Mouse (Mus musculus) lung, embryonic 14.5 days (tissue): ENCODE data around the gene Grb10. TPM values are rescaled to one million over a fixed set of nuclear protein-coding genes. Genes with fewer than 3 reads are reported as not detected.

ENCODE experiments used
- ATAC-seq: fragments of 200-750 bp; cut with Nextera tagmentation; 2 replicates; pipeline ENCODE4 v1.8.0; 2017; ENCODE audit warnings: mild to moderate bottlenecking, moderate TSS enrichment, moderate library complexity; ENCODE audit not compliant: insufficient read depth
- DNase-seq: peaks from one replicate; pipeline ENCODE4 v3.0.0-alpha.2; 2015
- H3K27ac ChIP-seq: fragments of 300-500 bp; sonication (generic); 2 replicates; pipeline ENCODE4 v1.5.1; 2014; ENCODE audit warnings: low read depth, mild to moderate bottlenecking, moderate library complexity
- H3K27me3 ChIP-seq: fragments of 300-500 bp; sonication (generic); 2 replicates; pipeline ENCODE4 v1.6.1; 2014; ENCODE audit warnings: low read length, control low read depth; ENCODE audit not compliant: insufficient read depth
- H3K36me3 ChIP-seq: fragments of 300-500 bp; sonication (generic); 2 replicates; pipeline ENCODE4 v1.6.1; 2014; ENCODE audit warnings: control low read depth; ENCODE audit not compliant: insufficient read depth
- H3K4me1 ChIP-seq: fragments of 300-500 bp; sonication (generic); 2 replicates; pipeline ENCODE4 v1.6.1; 2014; ENCODE audit warnings: antibody characterized with exemption, control low read depth; ENCODE audit not compliant: insufficient read depth
- H3K4me2 ChIP-seq: fragments of 300-500 bp; sonication (generic); 2 replicates; pipeline ENCODE4 v1.6.1; 2014; ENCODE audit warnings: mild to moderate bottlenecking
- H3K4me3 ChIP-seq: fragments of 300-500 bp; sonication (generic); 2 replicates; pipeline ENCODE4 v1.5.1; 2014; ENCODE audit warnings: low read depth, low read length
- H3K9ac ChIP-seq: fragments of 300-500 bp; sonication (generic); 2 replicates; pipeline ENCODE4 v1.6.1; 2014
- H3K9me3 ChIP-seq: fragments of 300-500 bp; sonication (generic); 2 replicates; pipeline ENCODE4 v1.6.1; 2016; ENCODE audit warnings: low read depth, low read length, control low read depth
- CTCF ChIP-seq: IDR thresholded peaks from 2 replicates; pipeline ENCODE4 v1.5.1; 2016; ENCODE audit warnings: antibody characterized with exemption, low read depth
- WGBS: fragments of 180-500 bp; shearing (Covaris S2); extraction: QIAGEN DNeasy Blood & Tissue Kit; methylation state at CpG from one replicate; pipeline ENCODE4 v1.1.7; 2014; 5-methylcytosine and 5-hydroxymethylcytosine counted together
- polyA plus RNA-seq: library from polyadenylated mRNA; unstranded; fragments of >200 nt; fragmentation: Nextera tagmentation; extraction: Ambion mirVana; gene quantifications from 2 replicates; pipeline ENCODE4 v1.2.1, GENCODE M21; 2014

Grb10 gene
- polyA plus RNA-seq, 1 experiment from 2014 or later = 313 TPM

DNA sequence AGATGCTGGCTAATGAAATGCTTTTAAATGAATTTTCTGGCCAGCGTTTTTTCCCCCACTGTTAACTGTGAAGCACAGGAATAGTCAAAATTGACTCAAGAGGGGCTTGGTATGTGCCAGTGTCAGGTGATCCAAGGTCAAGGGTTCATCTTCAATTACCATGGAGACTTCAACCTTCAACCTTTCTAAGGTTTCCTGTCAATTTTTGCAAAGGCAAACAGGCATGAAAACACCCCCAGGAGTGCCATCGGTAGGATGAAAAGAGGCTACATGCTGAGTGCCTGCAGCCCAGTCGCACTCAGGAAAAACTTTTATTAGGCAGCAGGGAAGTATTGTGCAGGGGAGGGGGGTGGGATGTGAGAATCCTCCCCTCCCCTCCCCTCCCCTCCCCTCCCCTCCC is 152.6 kb downstream of the Grb10 start:
- TF ChIP-seq CTCF = no peak
- H3K9me3 ChIP-seq = no peaks in the 10 kb centered on the region
- no peak overlapping the region for H3K4me3 ChIP-seq
- WGBS = 14% methylated on average over 3 of the region's 3 CpGs
- no peak overlapping the region for H3K4me2 ChIP-seq
- no peaks in the 10 kb centered on the region for H3K36me3 ChIP-seq
- no peaks in the 10 kb centered on the region for H3K27me3 ChIP-seq
- DNase-seq (no peak), ATAC-seq (no peak)
- peak overlapping the region; percentile 99 for H3K27ac ChIP-seq
- peaks cover 50% of the 10 kb centered on the region for H3K4me1 ChIP-seq
- H3K9ac ChIP-seq = no peak overlapping the region

DNA sequence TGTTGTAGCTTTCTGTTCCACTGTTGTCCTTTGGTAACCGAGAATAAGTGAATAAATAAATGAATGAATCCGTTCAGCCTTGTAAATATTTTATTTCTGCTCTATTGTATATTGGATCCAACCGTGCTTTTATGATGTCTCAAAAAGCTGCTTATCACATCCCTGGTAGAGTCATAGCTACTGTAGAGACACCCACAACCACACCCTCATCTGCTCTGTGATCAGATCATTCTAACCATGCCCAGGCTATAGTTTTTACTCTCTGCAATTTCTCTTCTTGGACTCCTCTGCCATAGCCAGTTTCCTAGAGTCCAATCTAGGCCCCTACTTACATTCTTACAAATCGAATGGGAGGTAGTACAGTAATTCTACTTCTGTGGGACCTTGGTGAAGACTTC is 153.2 kb downstream of the Grb10 start:
- ATAC-seq = no peak
- peak overlapping the region; percentile 99 for H3K27ac ChIP-seq
- 49% methylated on average over 4 of the region's 4 CpGs for WGBS

DNA sequence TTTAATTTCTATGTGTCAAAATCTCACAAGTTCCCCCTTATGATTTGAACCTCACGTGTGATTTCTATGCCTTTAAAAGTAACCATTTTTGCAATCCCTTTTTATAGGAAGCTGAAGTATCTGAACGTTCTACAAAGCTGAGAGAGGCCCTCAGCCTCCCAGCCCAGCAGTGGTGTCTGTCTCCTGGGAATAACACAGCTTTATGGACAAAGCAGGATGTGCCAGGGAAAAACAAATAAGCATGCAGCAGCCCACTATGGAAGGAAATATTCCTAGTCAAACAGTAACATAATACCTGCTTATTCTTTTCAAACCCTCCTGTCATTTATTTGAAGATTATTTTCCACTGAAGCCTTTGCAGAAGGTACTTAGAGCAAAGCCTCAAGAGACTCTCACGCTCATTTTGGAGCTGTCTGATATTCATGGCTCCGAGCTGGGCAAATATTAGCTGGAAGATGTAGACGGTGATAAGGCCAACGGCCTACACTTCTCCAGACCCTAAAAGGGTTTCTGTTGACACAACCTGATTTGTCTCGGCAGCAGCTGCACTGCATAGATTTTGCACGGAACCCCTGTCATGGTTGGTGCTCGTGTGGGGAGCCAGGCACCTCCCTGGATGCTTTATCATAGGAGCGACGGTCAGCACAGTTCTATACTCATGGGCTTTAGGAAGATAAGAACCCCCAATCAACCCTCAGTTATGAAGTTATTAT is 153.8 kb downstream of the Grb10 start:
- no peak for TF ChIP-seq CTCF
- H3K4me3 ChIP-seq = no peak overlapping the region
- no peaks in the 10 kb centered on the region for H3K9me3 ChIP-seq
- no peaks in the 10 kb centered on the region for H3K36me3 ChIP-seq
- peak; percentile 80 for ATAC-seq
- H3K27me3 ChIP-seq = no peaks in the 10 kb centered on the region
- peak; percentile 75 for DNase-seq
- WGBS = 19% methylated on average over 11 of the region's 11 CpGs
- peaks cover 60% of the 10 kb centered on the region for H3K4me1 ChIP-seq
- H3K27ac ChIP-seq = peak overlapping the region; percentile 99
- H3K9ac ChIP-seq = no peak overlapping the region
- H3K4me2 ChIP-seq = peak overlapping the region; percentile 7; the same call in 1 of the 2 replicates

More for the DNA sequence above, 153.2 kb downstream of the Grb10 start:
- peak overlapping the region; percentile 7; the same call in 1 of the 2 replicates for H3K4me2 ChIP-seq
- H3K27me3 ChIP-seq = no peaks in the 10 kb centered on the region
- peaks cover 57% of the 10 kb centered on the region for H3K4me1 ChIP-seq
- H3K9me3 ChIP-seq = no peaks in the 10 kb centered on the region
- H3K9ac ChIP-seq = no peak overlapping the region
- DNase-seq = no peak
- H3K36me3 ChIP-seq = no peaks in the 10 kb centered on the region
- no peak overlapping the region for H3K4me3 ChIP-seq
- no peak for TF ChIP-seq CTCF

DNA sequence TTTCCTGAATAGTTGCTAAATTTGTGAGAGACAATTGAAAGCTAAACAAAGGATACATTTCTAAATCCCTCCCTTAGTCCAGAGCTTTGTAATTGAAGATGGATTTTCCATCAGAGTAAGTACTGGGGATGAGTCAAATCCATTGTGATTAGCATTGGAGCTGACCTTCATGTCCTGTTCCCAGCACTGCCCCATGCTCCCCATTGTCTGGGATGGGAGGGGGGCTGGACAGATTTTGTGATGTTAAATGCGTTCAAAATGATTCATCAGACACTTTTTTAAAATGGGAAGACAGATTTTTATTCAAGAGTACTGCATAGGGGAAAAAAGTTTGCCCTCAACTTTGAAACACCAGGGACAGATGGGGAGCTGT is 156.7 kb downstream of the Grb10 start:
- no peak for ATAC-seq
- Histone ChIP-seq H3K27me3 (no peaks in the 10 kb centered on the region), H3K4me2 (no peak overlapping the region), H3K9me3 (no peaks in the 10 kb centered on the region), H3K4me3 (no peak overlapping the region), H3K36me3 (no peaks in the 10 kb centered on the region), H3K4me1 (peaks cover 63% of the 10 kb centered on the region), H3K9ac (no peak overlapping the region), H3K27ac (peak overlapping the region; percentile 99)
- WGBS = 45% methylated on average over 1 of the region's 1 CpGs
- TF ChIP-seq CTCF = no peak
- DNase-seq = no peak

DNA sequence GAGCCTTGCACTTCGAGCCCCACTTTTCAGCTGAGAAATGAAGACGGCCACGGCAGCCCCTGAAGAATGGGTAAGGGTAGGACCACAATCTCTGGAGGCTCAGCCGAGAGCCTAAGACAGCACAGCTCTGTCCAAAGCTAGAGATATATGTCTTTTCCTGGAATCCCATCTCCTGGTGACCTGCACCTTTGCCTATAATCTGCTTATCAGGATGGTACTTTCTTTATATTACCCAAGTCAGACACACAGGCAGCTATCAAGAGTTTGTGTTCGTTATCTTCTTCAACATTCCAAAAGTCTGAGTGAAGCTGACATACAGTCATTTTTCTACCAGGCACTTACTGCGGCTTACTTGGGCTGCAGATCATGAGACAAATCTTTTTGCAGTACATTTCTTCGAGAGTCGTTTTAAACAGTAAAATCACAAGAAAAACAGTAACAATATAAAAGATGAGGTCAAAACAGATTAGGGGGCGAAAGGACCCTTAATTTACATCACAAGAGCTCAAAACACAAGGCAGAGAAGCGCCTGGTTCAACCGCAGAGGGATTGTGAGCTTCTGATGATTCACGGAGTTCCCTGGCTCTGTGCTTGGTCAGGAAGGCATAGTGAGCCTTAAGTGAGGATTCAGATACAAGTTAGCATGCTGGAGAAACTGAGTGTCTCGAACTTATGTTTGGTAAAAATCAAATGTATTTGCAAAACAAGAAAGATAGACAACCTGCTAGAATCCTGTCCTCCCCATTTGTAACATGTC is 157.3 kb downstream of the Grb10 start:
- Histone ChIP-seq H3K27me3 (no peaks in the 10 kb centered on the region), H3K4me3 (no peak overlapping the region), H3K4me1 (peaks cover 57% of the 10 kb centered on the region), H3K27ac (peak overlapping the region; percentile 99), H3K36me3 (no peaks in the 10 kb centered on the region), H3K9ac (no peak overlapping the region), H3K9me3 (no peaks in the 10 kb centered on the region), H3K4me2 (no peak overlapping the region)
- ATAC-seq = no peak
- 29% methylated on average over 13 of the region's 13 CpGs for WGBS
- no peak for DNase-seq
- TF ChIP-seq CTCF = no peak

Other genes starting within 250 kb of the Grb10 start
- 97.5 and 102 TPM in 2 replicates for gene Fignl1, start 229.7 kb downstream of the Grb10 start, polyA plus RNA-seq
- gene Ddc, start 140.5 kb downstream of the Grb10 start, polyA plus RNA-seq = 13.1 and 13.4 TPM in 2 replicates